Mouse (Mus musculus) midbrain, embryonic 10.5 days (tissue): ENCODE measurements at regions not wholly inside any gene's neighbourhood (a gene's known extent, or its start where the extent isn't known, plus 50 kb on each side); places are given as distances from the start of the nearest gene placed in this dataset.

Experiments used
- DNase-seq: peaks from one replicate; pipeline ENCODE4 v3.0.0-alpha.2; 2017; ENCODE audit warnings: low spot score
- H3K27ac ChIP-seq: fragments of 300-500 bp; sonication (generic); replicated peaks from 2 replicates; pipeline ENCODE4 v1.5.1; 2016; ENCODE audit warnings: mild to moderate bottlenecking
- H3K27me3 ChIP-seq: fragments of 300-500 bp; sonication (generic); 2 replicates; pipeline ENCODE4 v1.6.1; 2016; ENCODE audit warnings: low read depth, mild to moderate bottlenecking; ENCODE audit not compliant: poor library complexity, severe bottlenecking
- H3K36me3 ChIP-seq: fragments of 300-500 bp; sonication (generic); 2 replicates; pipeline ENCODE4 v1.6.1; 2016; ENCODE audit warnings: mild to moderate bottlenecking, moderate library complexity
- H3K4me1 ChIP-seq: fragments of 300-500 bp; sonication (generic); 2 replicates; pipeline ENCODE4 v1.6.1; 2016
- H3K4me3 ChIP-seq: fragments of 300-500 bp; sonication (generic); 2 replicates; pipeline ENCODE4 v1.5.1; 2016; ENCODE audit warnings: mild to moderate bottlenecking, moderate library complexity
- H3K9me3 ChIP-seq: fragments of 300-500 bp; sonication (generic); replicated peaks from 2 replicates; pipeline ENCODE4 v1.6.1; 2016; ENCODE audit warnings: mild to moderate bottlenecking
- WGBS: fragments of 180-500 bp; shearing (Covaris S2); methylation state at CpG from one replicate; pipeline ENCODE4 v1.1.7; 2016; 5-methylcytosine and 5-hydroxymethylcytosine counted together

GRCm38 (mm10) chr9:112992937-112993336 is 715.1 kb downstream of the Pdcd6ip start:
- DNase-seq = no peak
- Histone ChIP-seq H3K4me3 (no peak overlapping the region), H3K9me3 (no peaks in the 10 kb centered on the region), H3K27me3 (no peaks in the 10 kb centered on the region), H3K27ac (no peak overlapping the region), H3K36me3 (no peaks in the 10 kb centered on the region), H3K4me1 (no peaks in the 10 kb centered on the region)
- WGBS = 83% methylated on average over 3 of the region's 3 CpGs

GRCm38 (mm10) chr9:112983353-112983752 is 724.7 kb downstream of the Pdcd6ip start:
- no peaks in the 10 kb centered on the region for H3K36me3 ChIP-seq
- H3K27me3 ChIP-seq = no peaks in the 10 kb centered on the region
- no peaks in the 10 kb centered on the region for H3K4me1 ChIP-seq
- no peak overlapping the region for H3K27ac ChIP-seq
- 91% methylated on average over 6 of the region's 6 CpGs for WGBS
- H3K4me3 ChIP-seq = no peak overlapping the region
- no peaks in the 10 kb centered on the region for H3K9me3 ChIP-seq
- no peak for DNase-seq

GRCm38 (mm10) chr9:112951567-112951966 is 715.8 kb upstream of the Arpp21 start:
- WGBS = 85% methylated on average over 1 of the region's 1 CpGs
- no peak for DNase-seq
- Histone ChIP-seq H3K4me3 (no peak overlapping the region), H3K36me3 (no peaks in the 10 kb centered on the region), H3K4me1 (no peaks in the 10 kb centered on the region), H3K9me3 (no peaks in the 10 kb centered on the region), H3K27me3 (no peaks in the 10 kb centered on the region), H3K27ac (no peak overlapping the region)

GRCm38 (mm10) chr9:112950056-112950455 is 714.3 kb upstream of the Arpp21 start:
- Histone ChIP-seq H3K4me3 (no peak overlapping the region), H3K4me1 (no peaks in the 10 kb centered on the region), H3K27ac (no peak overlapping the region), H3K36me3 (no peaks in the 10 kb centered on the region), H3K27me3 (no peaks in the 10 kb centered on the region), H3K9me3 (no peaks in the 10 kb centered on the region)
- WGBS = 85% methylated on average over 2 of the region's 2 CpGs
- DNase-seq = no peak

GRCm38 (mm10) chr9:112938781-112939180 is 703.0 kb upstream of the Arpp21 start:
- Histone ChIP-seq H3K27me3 (no peaks in the 10 kb centered on the region), H3K27ac (no peak overlapping the region), H3K9me3 (no peaks in the 10 kb centered on the region), H3K4me1 (no peaks in the 10 kb centered on the region), H3K36me3 (no peaks in the 10 kb centered on the region), H3K4me3 (no peak overlapping the region)
- DNase-seq = no peak

GRCm38 (mm10) chr9:112909311-112910101 is 673.8 kb upstream of the Arpp21 start:
- DNase-seq = no peak
- H3K27me3 ChIP-seq = no peaks in the 10 kb centered on the region
- H3K4me3 ChIP-seq = no peak overlapping the region
- 87% methylated on average over 6 of the region's 6 CpGs for WGBS
- no peaks in the 10 kb centered on the region for H3K9me3 ChIP-seq
- H3K36me3 ChIP-seq = no peaks in the 10 kb centered on the region
- no peak overlapping the region for H3K27ac ChIP-seq
- no peaks in the 10 kb centered on the region for H3K4me1 ChIP-seq

GRCm38 (mm10) chr9:112905955-112906354 is 670.2 kb upstream of the Arpp21 start:
- H3K4me3 ChIP-seq = no peak overlapping the region
- H3K4me1 ChIP-seq = no peaks in the 10 kb centered on the region
- DNase-seq = no peak
- WGBS = 94% methylated on average over 6 of the region's 6 CpGs
- no peaks in the 10 kb centered on the region for H3K27me3 ChIP-seq
- H3K36me3 ChIP-seq = no peaks in the 10 kb centered on the region
- no peaks in the 10 kb centered on the region for H3K9me3 ChIP-seq
- H3K27ac ChIP-seq = no peak overlapping the region

GRCm38 (mm10) chr9:112864921-112865320 is 629.2 kb upstream of the Arpp21 start:
- DNase-seq = no peak
- H3K9me3 ChIP-seq = no peaks in the 10 kb centered on the region
- no peaks in the 10 kb centered on the region for H3K36me3 ChIP-seq
- H3K27me3 ChIP-seq = peaks cover 29% of the 10 kb centered on the region
- WGBS = 87% methylated on average over 1 of the region's 1 CpGs
- H3K27ac ChIP-seq = no peak overlapping the region
- no peak overlapping the region for H3K4me3 ChIP-seq
- H3K4me1 ChIP-seq = peaks cover 7% of the 10 kb centered on the region; the same call in 1 of the 2 replicates

- WGBS = 58% methylated on average over 8 of the region's 8 CpGs
- Histone ChIP-seq H3K4me1 (peaks cover 7% of the 10 kb centered on the region; the same call in 1 of the 2 replicates), H3K27me3 (peaks cover 43% of the 10 kb centered on the region), H3K4me3 (no peak overlapping the region), H3K9me3 (no peaks in the 10 kb centered on the region), H3K27ac (no peak overlapping the region), H3K36me3 (no peaks in the 10 kb centered on the region)
- no peak for DNase-seq
Observed at GRCm38 (mm10) chr9:112861136-112861535, 625.4 kb upstream of the Arpp21 start.

- no peak overlapping the region for H3K4me3 ChIP-seq
- WGBS = 83% methylated on average over 3 of the region's 3 CpGs
- peaks cover 43% of the 10 kb centered on the region for H3K27me3 ChIP-seq
- peaks cover 7% of the 10 kb centered on the region; the same call in 1 of the 2 replicates for H3K4me1 ChIP-seq
- DNase-seq = no peak
- H3K9me3 ChIP-seq = no peaks in the 10 kb centered on the region
- H3K36me3 ChIP-seq = no peaks in the 10 kb centered on the region
- no peak overlapping the region for H3K27ac ChIP-seq
Observed at GRCm38 (mm10) chr9:112860307-112860893, 624.7 kb upstream of the Arpp21 start.

GRCm38 (mm10) chr9:112841473-112841872 is 605.7 kb upstream of the Arpp21 start:
- Histone ChIP-seq H3K4me3 (no peak overlapping the region), H3K36me3 (no peaks in the 10 kb centered on the region), H3K27me3 (no peaks in the 10 kb centered on the region), H3K4me1 (no peaks in the 10 kb centered on the region), H3K9me3 (no peaks in the 10 kb centered on the region), H3K27ac (no peak overlapping the region)
- no peak for DNase-seq
- WGBS = 76% methylated on average over 6 of the region's 6 CpGs

- no peak overlapping the region for H3K4me3 ChIP-seq
- no peaks in the 10 kb centered on the region for H3K36me3 ChIP-seq
- no peak for DNase-seq
- H3K9me3 ChIP-seq = no peaks in the 10 kb centered on the region
- peaks cover 3% of the 10 kb centered on the region for H3K4me1 ChIP-seq
- 78% methylated on average over 7 of the region's 7 CpGs for WGBS
- no peaks in the 10 kb centered on the region for H3K27me3 ChIP-seq
- H3K27ac ChIP-seq = no peak overlapping the region
Observed at GRCm38 (mm10) chr9:112839071-112839793, 603.5 kb upstream of the Arpp21 start.

- Histone ChIP-seq H3K27me3 (no peaks in the 10 kb centered on the region), H3K4me1 (peaks cover 7% of the 10 kb centered on the region), H3K36me3 (no peaks in the 10 kb centered on the region), H3K4me3 (no peak overlapping the region), H3K9me3 (no peaks in the 10 kb centered on the region), H3K27ac (no peak overlapping the region)
- WGBS = 84% methylated on average over 2 of the region's 2 CpGs
- DNase-seq = no peak
Observed at GRCm38 (mm10) chr9:112837563-112837962, 601.8 kb upstream of the Arpp21 start.
